Mouse (Mus musculus) stomach, postnatal 0 days (tissue): Measurements from ENCODE around the gene Vav2. TPM values are rescaled to one million over a fixed set of nuclear protein-coding genes. Genes with fewer than 3 reads are reported as not detected.

Experiments
- ATAC-seq: fragments of 200-750 bp; cut with Nextera tagmentation; 2 replicates; pipeline ENCODE4 v1.8.0; 2017; ENCODE audit not compliant: low FRiP score, low TSS enrichment
- DNase-seq: peaks from one replicate; pipeline ENCODE4 v3.0.0-alpha.2; 2016; ENCODE audit warnings: low spot score
- H3K27ac ChIP-seq: fragments of 300-500 bp; sonication (generic); replicated peaks from 2 replicates; pipeline ENCODE4 v1.5.1; 2014; ENCODE audit warnings: mild to moderate bottlenecking, control low read depth
- H3K27me3 ChIP-seq: fragments of 300-500 bp; sonication (generic); 2 replicates; pipeline ENCODE4 v1.6.1; 2014; ENCODE audit warnings: low read length; ENCODE audit not compliant: control insufficient read depth, insufficient read depth
- H3K36me3 ChIP-seq: fragments of 300-500 bp; sonication (generic); 2 replicates; pipeline ENCODE4 v1.6.1; 2014; ENCODE audit warnings: low read length, mixed read lengths; ENCODE audit not compliant: control insufficient read depth, insufficient read depth
- H3K4me1 ChIP-seq: fragments of 300-500 bp; sonication (generic); replicated peaks from 2 replicates; pipeline ENCODE4 v1.6.1; 2014; ENCODE audit warnings: antibody characterized with exemption; ENCODE audit not compliant: control insufficient read depth, insufficient read depth
- H3K4me2 ChIP-seq: fragments of 300-500 bp; sonication (generic); replicated peaks from 2 replicates; pipeline ENCODE4 v1.6.1; 2014; ENCODE audit warnings: low read depth, mild to moderate bottlenecking, control low read depth, moderate library complexity
- H3K4me3 ChIP-seq: fragments of 300-500 bp; sonication (generic); 2 replicates; pipeline ENCODE4 v1.5.1; 2014; ENCODE audit warnings: low read depth, low read length, control low read depth
- H3K9ac ChIP-seq: fragments of 300-500 bp; sonication (generic); 2 replicates; pipeline ENCODE4 v1.6.1; 2014; ENCODE audit warnings: mild to moderate bottlenecking, low read length, control low read depth, mixed read lengths
- H3K9me3 ChIP-seq: fragments of 300-500 bp; sonication (generic); 2 replicates; pipeline ENCODE4 v1.6.1; 2016; ENCODE audit warnings: low read length; ENCODE audit not compliant: control insufficient read depth
- CTCF ChIP-seq: IDR thresholded peaks from 2 replicates; pipeline ENCODE4 v1.5.1; 2016; ENCODE audit warnings: antibody characterized with exemption, low read depth, mild to moderate bottlenecking, moderate library complexity
- EP300 ChIP-seq: optimal IDR thresholded peaks from 2 replicates; pipeline ENCODE3; 2016; ENCODE audit warnings: antibody characterized with exemption
- WGBS: fragments of 180-500 bp; shearing (Covaris S2); extraction: QIAGEN DNeasy Blood & Tissue Kit; methylation state at CpG from one replicate; pipeline ENCODE4 v1.1.7; 2014; 5-methylcytosine and 5-hydroxymethylcytosine counted together
- polyA plus RNA-seq: library from polyadenylated mRNA; unstranded; fragments of >200 nt; fragmentation: Nextera tagmentation; extraction: Ambion mirVana; gene quantifications from 2 replicates; pipeline ENCODE4 v1.2.1, GENCODE M21; 2015

Gene Vav2
- polyA plus RNA-seq, 1 experiment from 2014 or later: 2.7 TPM

DNA sequence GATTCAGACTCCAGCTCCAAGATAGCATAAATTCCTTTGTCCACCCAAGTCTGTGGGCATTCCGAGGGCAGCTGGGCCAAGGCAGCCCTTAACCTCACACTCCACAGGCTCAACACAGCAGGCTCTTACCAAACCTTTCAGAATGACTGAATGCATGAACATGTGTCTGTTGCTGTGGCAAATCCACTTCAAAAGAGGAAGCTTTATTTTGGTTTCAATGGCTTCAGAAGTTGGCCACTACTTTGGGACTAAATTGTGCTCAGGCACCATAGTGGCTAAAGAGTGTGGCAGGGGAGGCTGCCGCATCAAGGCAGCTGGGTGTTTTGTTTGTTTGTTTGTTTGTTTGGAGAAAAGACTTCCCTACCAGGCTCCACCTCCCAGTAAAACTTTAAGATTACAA is 26.8 kb downstream of the Vav2 start:
- Histone ChIP-seq H3K4me2 (no peak overlapping the region), H3K27me3 (no peaks in the 10 kb centered on the region), H3K27ac (no peak overlapping the region), H3K4me1 (0 out of 2 replicates have a peak, but pooled peaks cover 2% of the 10 kb centered on the region), H3K36me3 (no peaks in the 10 kb centered on the region), H3K4me3 (no peak overlapping the region), H3K9ac (no peak overlapping the region), H3K9me3 (no peaks in the 10 kb centered on the region)
- ATAC-seq (no peak), DNase-seq (no peak)
- 98% methylated on average over 2 of the region's 2 CpGs for WGBS
- TF ChIP-seq CTCF (no peak), EP300 (no peak)

DNA sequence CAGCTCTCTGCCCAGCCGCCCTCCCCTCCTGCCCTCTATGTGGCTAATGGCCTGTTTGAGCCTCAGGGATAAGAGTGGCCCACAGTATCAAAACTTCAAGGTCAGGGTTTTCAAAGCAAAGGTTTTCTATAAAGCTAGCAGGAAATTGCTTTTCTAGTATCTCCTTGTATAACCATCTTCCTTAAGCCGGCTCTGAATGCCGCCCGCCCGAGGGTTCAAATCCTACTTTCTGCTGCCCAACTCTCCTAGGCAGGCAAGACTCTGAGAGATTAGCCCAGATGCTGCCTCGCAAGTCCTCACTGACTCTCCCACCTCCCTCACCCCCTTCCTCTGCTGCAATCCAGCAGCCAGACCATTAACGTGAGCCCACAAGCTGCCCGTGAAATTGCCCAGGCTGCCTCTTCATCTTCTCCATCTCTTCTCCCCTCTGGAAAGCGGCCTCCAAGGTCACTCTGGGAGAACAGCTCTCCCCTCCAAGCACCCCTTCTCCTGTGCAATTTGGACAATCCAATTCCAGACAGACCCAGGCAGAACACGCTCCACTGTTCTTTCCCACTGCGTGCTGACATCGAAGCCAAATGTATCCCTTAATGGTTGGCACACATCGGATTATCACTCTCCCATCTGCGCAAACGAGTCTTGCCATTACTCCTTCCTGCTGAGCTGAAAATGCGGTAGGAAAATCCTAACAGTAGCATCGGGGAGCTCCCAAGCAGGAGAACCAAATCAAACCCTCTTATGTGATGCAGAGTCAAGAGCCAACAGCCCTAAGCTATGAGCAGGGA is 30.0 kb downstream of the Vav2 start:
- H3K4me3 ChIP-seq: no peak overlapping the region
- no peak for DNase-seq
- no peak overlapping the region for H3K27ac ChIP-seq
- no peak overlapping the region for H3K9ac ChIP-seq
- H3K4me2 ChIP-seq: no peak overlapping the region
- WGBS: 72% methylated on average over 17 of the region's 17 CpGs
- no peak for TF ChIP-seq CTCF
- no peak for TF ChIP-seq EP300
- no peaks in the 10 kb centered on the region for H3K9me3 ChIP-seq
- no peak for ATAC-seq
- no peaks in the 10 kb centered on the region for H3K4me1 ChIP-seq
- no peaks in the 10 kb centered on the region for H3K36me3 ChIP-seq
- H3K27me3 ChIP-seq: no peaks in the 10 kb centered on the region

DNA sequence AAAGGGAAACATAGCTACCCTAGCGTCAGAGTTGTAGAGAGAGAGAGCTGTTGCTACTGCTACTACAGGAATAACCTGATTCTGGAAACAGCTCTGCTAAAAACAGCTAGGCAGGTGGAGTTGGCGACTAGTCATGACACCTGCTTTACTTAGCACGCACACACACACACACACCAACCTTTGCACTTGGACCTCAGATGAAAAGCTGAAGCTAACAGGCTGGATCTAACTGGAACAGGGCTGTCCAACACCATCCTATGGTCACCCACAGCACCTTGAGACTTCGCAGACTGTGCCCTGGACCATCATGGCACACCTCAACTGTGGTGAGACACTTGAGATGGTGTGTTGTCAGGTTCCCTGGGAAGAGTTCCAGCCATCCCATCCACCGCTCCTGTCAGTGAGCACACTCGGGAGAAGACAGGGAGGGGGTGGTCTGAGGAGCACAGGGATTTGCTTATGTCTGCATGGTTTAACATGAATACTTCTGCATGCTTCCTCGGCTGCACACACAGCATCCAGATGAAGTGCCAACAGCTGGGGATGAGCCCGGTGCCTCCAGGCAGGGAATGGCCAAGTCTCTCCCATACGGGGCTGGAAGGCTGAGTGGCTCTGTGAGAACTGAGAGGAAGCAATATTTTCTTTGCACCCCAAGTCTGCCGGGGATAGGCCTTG is 32.5 kb downstream of the Vav2 start:
- Histone ChIP-seq H3K27ac (no peak overlapping the region), H3K4me1 (peaks cover 9% of the 10 kb centered on the region), H3K27me3 (no peaks in the 10 kb centered on the region), H3K4me3 (no peak overlapping the region), H3K4me2 (no peak overlapping the region), H3K36me3 (no peaks in the 10 kb centered on the region), H3K9ac (no peak overlapping the region), H3K9me3 (no peaks in the 10 kb centered on the region)
- no peak for TF ChIP-seq EP300
- TF ChIP-seq CTCF: no peak
- ATAC-seq (no peak), DNase-seq (no peak)
- 63% methylated on average over 10 of the region's 10 CpGs for WGBS

DNA sequence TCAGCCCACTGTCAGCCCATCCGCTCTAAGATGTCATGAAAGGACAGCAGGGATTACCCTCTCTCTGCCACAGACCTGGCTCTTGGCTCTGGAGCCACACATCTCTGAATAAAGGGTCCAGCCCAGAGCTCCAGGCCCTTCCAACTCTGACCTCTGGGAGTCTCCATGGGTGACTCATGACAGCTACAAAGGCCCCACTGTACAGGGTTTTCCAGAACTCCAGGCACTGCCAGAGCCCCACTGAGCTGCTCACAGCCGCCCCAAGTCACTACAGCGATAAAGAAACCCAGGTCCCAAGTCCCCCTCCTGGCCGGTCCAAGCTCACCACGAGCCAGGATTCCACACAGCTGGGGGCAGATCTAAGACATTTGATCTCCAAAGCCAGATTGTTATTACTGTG is 34.6 kb downstream of the Vav2 start:
- Histone ChIP-seq H3K9ac (no peak overlapping the region), H3K4me3 (no peak overlapping the region), H3K4me2 (no peak overlapping the region), H3K4me1 (peaks cover 9% of the 10 kb centered on the region), H3K36me3 (no peaks in the 10 kb centered on the region), H3K27ac (no peak overlapping the region), H3K27me3 (no peaks in the 10 kb centered on the region), H3K9me3 (no peaks in the 10 kb centered on the region)
- DNase-seq: no peak
- 50% methylated on average over 5 of the region's 5 CpGs for WGBS
- ATAC-seq: peak; percentile 48
- TF ChIP-seq EP300: no peak
- no peak for TF ChIP-seq CTCF

DNA sequence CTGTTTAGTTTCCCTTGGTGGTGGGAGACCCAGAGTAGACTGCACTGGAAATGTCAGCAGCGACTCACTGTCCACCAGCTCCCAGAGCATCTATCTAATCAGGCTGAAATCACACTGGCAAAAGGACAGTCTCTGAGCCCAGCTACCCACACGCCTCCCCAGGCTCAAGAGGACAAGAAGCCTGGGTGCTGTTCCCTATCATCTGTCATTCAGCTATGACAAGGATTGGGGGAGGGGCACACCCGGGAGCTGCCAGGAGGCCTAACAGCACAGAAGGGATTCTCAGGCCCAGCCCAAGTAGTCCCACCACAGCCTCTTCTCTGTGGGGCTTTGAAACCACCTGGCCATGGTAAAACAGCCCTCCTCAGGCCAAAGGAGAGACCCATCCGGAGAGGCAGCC is 36.1 kb downstream of the Vav2 start:
- Histone ChIP-seq H3K4me2 (no peak overlapping the region), H3K9ac (no peak overlapping the region), H3K27me3 (no peaks in the 10 kb centered on the region), H3K27ac (no peak overlapping the region), H3K4me1 (peaks cover 9% of the 10 kb centered on the region), H3K9me3 (no peaks in the 10 kb centered on the region), H3K36me3 (no peaks in the 10 kb centered on the region), H3K4me3 (no peak overlapping the region)
- WGBS: 54% methylated on average over 4 of the region's 4 CpGs
- ATAC-seq (no peak), DNase-seq (no peak)
- TF ChIP-seq CTCF (no peak), EP300 (no peak)

DNA sequence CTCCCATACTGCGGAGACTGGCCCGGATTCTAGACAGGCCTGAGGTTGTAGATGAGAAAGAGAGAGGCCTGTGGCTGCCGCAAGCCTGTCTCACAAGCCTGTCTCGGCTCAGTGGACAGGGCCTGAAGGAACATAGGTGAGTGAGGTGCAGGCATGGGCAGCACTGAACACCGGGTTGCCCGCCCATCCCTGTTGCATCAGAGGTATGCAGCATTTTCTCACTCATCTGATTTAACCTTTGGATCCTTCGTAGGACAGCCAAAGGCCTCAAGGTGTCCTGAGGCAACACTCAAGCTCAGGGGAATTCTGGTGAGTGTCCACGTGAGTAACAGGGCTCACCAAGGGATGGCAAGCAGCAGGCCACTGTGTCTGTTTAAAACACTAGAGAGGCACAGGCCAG is 36.5 kb downstream of the Vav2 start:
- Histone ChIP-seq H3K27me3 (no peaks in the 10 kb centered on the region), H3K27ac (no peak overlapping the region), H3K4me1 (peaks cover 9% of the 10 kb centered on the region), H3K9ac (no peak overlapping the region), H3K36me3 (no peaks in the 10 kb centered on the region), H3K4me3 (no peak overlapping the region), H3K9me3 (no peaks in the 10 kb centered on the region), H3K4me2 (no peak overlapping the region)
- TF ChIP-seq EP300 (no peak), CTCF (no peak)
- DNase-seq (no peak), ATAC-seq (0 out of 2 replicates have a peak, but pooled peaks have one; percentile 41)
- 60% methylated on average over 8 of the region's 8 CpGs for WGBS
